Mouse (Mus musculus): Measurements from ENCODE around the gene Cand2.

The Cand2 gene

DNA sequence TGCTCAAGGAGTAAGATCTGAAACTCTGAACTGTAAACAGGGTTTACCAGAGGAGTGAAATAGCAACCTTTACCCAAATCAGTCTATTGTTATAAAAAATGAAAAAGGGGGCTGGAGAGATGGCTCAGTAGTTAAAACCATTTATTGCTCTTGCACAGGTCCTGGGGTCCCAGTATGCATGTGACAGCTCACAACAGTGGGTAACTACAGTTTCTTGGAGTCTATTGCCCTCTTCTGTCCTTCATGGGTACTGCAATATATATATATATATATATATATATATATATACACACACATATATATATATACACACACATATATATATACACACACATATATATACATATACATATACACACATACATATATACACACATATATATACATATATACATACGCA lies 1.7 kb upstream of the Cand2 start:
- peak in 1 of 2 experiments; percentile 20 for DNase-seq (ENCODE audit: low read depth in 2 of 2, low spot score in 2 of 2)

DNA sequence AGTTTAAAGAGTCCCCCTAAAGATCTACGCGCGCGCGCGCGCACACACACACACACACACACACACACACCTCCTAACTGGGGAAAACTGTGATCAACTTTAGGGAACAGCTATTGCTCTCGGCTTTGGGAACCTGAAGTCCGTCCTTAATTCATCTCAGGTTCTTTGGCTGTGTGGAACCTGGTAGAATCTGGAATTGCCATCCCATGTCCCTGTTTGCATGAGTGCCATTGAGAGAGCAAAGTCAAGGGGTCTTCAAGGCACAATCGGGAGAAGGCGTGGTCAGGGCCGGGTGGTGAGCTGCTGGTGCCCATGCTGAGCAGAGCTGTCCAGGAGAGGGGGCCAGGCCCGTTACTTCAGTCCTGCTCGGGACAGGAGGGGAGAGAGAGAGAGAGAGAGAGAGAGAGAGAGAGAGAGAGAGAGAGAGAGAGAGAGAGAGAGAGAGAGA lies 348 bp upstream of the Cand2 start:
- no peak for DNase-seq (ENCODE audit: low read depth in 2 of 2, low spot score in 2 of 2)

DNA sequence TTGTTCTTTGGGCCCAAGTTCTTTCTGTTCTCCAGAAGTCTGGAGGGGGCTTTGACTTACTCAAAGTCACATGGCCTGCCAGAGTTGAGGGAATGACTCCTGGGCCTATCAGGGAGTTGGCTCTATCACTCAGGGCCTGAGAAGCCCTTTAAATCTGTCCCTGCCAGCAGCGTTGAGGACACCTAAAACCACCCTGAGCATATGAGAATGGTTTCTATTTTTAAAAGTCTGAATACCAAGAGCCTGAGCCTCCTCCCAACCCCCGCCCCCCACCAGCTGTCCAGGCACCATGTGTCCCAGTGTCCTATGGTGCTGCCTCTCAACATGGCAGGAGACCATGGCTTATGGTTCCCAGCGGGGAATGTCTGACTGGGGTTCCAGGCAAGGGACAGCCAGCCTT lies 1.5 kb downstream of the Cand2 start:
- no peak for DNase-seq (ENCODE audit: low read depth in 2 of 2, low spot score in 2 of 2)

DNA sequence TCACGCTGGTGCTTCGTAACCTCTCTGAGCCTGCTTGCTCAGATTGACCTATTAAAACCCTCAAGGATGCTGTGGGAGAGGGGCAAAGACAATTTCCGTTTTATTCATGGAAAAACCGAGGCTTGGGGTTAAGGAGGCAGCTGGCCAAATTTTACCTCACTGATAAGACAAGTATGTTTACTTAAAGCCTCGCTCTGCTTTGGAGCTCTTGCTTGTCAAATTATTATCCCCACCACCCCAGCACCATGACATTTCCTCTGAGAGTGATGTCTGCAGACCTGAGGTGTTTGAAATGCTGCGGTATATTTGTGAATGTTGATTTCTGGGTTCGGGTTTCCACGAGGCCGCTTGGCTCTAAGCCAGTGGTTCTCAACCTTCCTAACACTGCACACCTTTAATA lies 2.0 kb downstream of the Cand2 start:
- no peak for DNase-seq (ENCODE audit: low read depth in 2 of 2, low spot score in 2 of 2)

DNA sequence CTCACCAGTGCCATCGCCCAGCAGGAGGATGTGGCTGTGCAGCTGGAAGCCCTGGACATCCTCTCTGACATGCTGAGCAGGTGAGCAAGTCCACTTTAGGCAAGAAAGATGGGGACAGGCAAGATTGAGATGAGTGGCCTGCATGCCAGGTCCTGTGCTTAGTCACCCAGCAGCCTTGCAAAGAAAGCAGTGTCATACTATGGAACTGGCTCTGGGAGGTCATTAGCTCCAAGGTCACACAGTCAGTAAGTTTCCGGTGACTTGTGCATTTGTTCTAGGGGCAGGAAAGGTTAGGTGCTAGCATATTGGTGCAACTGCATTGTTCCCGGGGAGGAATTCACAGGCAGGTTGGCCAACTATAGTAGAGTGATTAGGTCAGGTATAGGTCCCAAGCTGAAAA lies 8.4 kb downstream of the Cand2 start:
- DNase-seq (ENCODE audit: low read depth in 2 of 2, low spot score in 2 of 2): no peak

DNA sequence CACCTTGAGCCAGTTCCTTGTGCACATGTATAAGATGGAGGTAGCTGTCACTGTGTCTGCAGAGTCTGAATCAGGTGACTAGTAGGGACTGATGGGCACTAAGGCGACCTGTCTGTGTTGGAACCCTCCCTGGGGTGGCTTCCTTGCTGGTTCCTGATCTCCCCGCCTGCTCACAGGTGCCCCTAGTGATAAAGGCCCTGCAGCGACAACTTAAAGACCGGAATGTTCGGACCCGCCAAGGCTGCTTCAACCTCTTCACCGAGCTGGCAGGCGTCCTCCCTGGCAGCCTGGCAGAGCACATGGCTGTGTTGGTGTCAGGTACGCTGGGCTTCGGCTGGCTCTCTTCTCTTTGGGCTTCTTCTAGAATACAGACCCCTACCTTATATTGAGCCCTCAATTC lies 16.7 kb downstream of the Cand2 start:
- no peak for DNase-seq (ENCODE audit: low read depth in 2 of 2, low spot score in 2 of 2)

DNA sequence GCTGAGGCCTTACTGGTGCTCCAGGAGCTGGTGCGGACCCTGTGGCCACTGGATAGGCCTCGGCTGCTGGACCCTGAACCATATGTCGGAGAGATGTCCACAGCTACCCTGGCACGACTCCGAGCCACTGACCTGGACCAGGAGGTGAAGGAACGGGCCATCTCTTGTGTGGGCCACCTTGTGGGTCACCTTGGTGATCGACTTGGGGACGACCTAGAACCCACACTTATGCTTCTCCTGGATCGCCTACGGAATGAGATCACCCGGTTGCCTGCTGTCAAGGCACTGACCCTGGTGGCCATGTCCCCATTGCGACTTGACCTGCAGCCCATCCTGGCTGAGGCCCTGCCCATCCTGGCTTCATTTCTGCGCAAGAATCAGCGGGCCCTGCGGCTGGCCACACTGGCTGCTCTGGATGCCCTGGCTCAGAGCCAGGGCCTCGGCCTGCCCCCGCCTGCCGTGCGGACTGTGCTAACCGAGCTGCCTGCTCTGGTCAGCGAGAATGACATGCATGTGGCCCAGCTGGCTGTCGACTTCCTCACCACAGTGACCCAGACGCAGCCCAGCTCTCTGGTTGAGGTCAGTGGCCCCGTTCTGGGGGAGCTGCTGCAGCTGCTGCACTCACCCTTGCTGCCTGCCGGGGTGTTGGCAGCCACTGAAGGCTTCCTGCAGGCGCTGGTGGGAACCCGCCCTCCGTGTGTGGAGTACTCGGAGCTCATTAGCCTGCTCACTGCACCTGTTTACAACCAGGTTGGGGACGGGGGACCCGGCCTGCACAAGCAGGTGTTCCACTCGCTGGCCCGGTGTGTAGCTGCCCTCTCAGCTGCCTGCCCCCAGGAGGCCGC lies 17.7 kb downstream of the Cand2 start:
- DNase-seq (ENCODE audit: low read depth in 2 of 2, low spot score in 2 of 2): peak in 1 of 2 experiments; percentile 34

DNA sequence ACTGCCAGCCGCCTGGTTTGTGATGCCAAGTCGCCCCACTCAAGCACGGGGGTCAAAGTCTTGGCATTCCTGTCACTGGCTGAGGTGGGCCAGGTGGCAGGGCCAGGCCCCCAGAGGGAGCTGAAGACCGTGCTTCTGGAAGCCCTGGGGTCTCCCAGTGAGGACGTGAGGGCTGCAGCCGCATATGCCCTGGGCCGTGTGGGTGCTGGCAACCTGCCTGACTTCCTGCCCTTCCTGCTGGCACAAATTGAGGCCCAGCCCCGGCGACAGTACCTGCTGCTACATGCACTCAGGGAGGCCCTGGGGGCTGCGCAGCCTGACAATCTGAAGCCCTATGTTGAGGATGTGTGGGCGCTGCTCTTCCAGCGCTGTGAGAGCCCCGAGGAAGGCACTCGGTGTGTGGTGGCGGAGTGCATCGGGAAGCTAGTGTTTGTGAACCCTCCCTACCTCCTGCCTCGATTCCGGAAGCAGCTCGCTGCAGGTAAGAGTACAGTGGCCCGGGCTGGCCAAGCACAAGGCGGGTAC lies 18.4 kb downstream of the Cand2 start:
- DNase-seq (ENCODE audit: low read depth in 2 of 2, low spot score in 2 of 2): peak in 1 of 2 experiments; percentile 37

DNA sequence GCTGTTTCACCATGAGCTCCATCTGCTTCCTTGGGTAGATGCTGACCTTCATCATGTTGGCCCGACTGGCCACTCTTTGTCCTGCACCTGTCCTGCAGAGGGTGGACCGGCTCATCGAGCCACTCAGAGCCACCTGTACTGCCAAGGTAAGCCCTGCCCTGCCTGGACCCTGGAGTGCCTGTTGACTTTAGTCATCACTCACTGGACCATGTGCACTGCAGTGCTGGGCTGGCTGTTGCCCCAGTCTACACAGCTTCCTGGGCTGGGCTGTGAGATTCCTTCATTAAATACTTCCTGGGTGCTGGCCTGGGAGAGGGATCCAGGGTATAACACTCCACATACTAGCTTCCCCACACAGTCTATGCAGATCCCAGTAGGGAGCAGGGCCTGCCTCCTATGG lies 27.5 kb downstream of the Cand2 start:
- DNase-seq (ENCODE audit: low read depth in 2 of 2, low spot score in 2 of 2): no peak

DNA sequence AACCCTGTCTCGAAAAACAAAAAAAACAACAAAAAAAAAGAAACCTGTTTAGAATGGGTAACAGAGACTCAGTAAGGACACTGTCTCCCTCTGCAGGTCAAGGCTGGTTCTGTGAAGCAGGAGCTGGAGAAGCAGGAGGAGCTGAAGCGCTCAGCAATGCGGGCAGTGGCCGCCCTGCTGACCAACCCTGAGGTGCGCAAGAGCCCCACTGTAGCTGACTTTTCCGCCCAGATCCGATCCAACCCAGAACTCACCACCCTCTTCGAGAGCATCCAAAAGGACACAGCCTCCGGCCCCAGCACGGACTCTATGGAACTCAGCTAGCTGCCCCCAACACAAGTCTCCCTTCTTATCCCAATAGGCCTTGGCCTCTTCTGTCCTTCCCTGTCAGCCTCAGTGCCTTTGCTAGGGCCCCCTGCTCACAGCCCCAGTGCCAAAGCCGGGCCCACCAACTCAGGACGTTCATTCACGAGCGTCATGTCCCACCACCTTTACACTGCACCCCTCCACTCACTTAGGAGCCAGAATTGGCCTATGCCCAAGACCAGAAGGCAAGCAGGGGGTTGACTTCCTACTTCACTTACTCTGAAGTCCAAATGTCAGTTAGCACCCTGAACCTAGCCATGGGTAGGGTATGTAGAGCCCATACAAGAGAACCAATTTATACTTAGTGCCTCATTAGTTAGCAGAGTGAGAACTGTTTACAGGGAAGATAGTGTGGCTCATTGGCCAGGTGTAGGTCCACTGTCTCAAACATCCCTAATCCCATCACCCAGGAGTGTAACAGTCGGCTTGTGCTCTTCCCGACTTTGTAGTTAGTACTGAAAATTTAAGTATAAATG lies 29.4 kb downstream of the Cand2 start:
- peak; percentile 34 to 56 for DNase-seq (ENCODE audit: low read depth in 2 of 2, low spot score in 2 of 2)

DNA sequence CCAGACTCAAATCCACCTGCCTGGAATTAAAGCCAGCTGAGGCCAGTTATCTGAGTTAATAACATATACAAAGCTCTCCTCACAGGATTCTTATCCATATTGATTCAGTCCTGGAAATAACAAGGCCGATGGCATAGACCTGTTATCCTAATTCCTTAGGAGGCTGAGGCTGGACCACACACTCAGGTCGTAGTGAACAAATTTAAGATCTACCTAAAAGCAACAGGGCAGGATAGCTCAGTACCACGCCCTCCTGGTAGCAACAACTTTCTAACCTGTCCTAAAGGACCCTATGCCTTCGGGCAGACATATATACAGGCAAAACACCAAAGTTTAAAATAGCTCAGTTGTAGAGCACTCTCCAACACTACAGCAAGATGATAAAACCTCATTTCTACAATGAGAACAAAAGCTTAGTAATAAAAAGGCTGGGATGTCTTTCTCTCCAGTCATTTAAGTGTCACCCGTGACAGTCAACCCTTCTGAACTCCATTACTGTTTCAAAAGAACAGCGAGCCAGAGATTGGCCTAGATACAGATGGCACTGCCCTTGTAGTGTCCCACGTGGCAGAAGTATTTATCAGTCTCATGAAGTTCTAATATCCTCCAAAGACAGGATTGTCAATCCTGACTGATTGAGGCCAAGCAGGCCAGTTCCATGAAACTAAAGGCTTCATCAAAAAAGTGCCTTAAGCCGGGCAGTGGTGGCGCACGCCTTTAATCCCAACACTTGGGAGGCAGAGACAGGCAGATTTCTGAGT lies 30.3 kb downstream of the Cand2 start:
- no peak for DNase-seq (ENCODE audit: low read depth in 2 of 2, low spot score in 2 of 2)

DNA sequence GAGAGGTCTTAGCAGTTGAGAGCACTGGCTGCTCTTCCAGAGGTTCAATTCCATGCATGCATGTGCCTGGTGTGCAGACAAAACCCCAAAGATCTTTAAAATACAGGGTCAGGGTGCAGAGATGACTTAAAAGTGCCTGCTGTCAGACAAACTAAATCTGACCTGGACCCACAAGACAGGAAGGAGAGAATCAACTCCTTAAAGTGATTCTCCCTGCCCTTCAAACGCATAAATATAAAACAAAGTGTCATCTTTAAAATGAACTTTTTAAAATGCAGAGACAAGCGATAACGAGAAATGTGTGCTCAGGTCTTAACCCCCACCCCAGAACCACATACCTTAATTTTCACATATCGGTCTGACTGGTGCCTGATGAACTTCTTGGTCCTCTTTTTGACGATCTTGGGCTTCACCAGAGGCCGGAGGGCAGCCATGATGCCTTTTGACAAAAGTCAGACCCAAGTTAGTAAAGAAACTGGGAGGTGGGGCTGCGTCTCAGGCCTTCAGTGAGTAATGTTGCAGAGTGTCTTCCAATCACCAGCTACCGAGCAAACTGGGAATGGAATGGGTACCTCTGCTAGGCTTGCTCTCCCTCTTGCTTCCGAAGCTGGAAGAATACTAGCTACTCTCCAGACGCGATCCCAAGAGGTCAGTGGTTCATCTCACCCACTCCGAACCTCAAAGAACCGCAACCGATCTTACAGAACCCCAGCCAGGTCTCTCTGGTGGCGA lies 33.3 kb downstream of the Cand2 start:
- no peak for DNase-seq (ENCODE audit: low read depth in 2 of 2, low spot score in 2 of 2)

DNA sequence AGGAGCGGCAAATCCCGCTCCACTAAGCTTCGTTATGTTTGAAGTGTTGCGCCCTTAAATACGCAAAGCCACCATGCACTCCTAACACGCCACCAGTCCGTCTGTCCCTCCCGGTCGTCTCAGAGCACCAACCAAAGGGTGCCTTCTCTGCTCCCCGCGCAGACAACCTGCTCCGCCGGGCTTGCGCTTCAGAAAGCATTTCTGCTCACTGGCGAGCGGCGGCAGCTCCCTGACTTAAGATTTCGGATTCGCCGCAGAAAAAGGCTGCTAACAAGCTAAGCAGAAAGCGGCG lies 33.8 kb downstream of the Cand2 start:
- DNase-seq (ENCODE audit: low read depth in 2 of 2, low spot score in 2 of 2): no peak

DNA sequence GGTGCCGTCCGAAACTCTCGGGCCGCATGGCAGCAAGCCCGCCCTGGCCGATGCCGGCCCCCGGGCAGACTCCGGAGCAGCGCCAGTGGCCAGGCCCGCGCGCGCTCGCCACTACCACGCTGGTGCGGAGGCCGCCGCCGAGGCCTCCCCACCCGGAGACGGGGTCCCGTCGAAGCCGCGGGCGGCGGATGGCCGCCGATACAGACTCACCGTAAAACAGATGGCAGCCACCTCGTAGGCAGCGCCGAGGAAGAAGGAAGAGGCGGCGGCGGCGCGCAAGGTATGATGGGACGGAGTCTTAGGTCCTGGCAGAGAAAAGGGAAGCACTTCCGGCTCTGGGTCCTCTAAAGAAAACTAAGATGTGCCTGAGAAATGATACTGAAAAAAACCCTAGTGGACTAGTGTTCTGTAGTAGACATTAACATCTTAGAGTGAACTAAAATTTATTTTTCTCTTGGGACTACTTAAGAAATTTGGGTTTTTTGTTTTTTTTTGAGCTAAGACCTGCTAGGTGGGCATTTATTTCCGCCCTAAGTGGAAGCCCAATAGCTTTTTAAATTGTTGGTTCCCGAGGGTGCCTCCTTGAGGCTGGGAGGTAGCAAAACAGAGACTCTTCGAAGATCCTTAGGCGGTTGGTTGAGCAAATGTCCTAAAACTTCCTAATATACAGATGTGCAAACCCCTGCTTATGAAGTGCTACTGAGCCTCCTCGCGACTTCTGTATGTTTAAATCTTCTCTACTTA lies 34.3 kb downstream of the Cand2 start, which contains the start of gene Rpl32:
Gene Rpl32 (minus strand): TSS at position 260 of the 744 bp plus-strand sequence.
- DNase-seq (ENCODE audit: low read depth in 2 of 2, low spot score in 2 of 2): peak; percentile 86 to 87

DNA sequence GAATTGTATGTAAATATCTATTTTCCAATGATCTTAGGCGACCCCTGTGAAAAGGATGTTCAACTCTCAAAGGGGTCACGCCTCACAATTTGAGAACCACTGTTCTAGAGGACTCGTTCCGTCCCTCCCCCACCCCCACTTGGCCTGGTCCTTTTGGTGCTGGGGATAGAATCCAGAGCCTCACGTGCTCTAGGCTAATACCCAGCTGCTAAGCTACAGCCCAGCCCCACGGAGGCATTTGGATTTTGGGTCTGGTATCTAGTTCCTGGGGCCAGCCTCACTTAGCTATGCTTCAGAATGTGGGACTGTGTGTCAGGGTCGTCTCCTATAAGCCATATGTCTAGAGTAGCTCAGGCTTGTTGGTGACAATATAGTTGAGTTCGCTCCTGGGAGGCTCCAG lies 37.3 kb downstream of the Cand2 start:
- no peak for DNase-seq (ENCODE audit: low read depth in 2 of 2, low spot score in 2 of 2)

DNA sequence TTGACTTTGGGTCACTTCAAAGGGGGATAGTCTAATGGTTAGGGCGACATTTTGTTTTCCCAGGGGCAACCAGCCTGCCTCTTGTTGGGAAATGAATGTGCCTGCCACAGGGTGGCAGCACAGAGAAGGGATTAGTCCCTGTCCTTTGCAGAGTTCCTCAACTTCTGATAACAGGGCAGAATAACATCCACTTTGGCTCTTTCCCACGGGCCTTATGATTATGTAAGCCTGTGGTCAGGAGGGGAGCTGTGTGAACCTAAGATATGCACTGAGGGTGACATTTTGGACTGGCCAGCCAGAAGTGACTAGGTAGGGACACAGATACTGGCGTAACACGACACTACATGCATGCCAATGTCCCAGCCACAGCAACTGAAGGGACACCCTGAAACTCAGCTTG lies 39.8 kb downstream of the Cand2 start:
- no peak for DNase-seq (ENCODE audit: low read depth in 2 of 2, low spot score in 2 of 2)

DNA sequence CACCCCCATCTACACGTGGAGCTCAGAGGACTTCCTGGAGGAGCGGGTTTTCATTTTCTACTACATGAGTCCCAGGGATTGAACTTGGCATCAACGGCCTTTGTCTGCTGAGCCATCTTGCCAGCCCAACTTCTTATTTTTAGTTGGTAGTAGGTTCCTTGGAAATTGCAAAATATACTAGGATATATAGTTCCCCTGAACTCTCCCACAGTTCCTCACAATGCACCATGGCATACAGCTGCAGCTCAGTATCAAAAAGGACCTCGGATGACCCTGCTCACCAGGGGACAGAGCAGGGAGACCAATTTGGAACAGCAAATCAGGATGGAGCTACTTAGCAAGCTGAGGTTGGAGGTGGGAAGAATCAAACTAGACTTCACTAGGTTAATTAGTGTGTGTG lies 40.7 kb downstream of the Cand2 start:
- no peak for DNase-seq (ENCODE audit: low read depth in 2 of 2, low spot score in 2 of 2)

DNA sequence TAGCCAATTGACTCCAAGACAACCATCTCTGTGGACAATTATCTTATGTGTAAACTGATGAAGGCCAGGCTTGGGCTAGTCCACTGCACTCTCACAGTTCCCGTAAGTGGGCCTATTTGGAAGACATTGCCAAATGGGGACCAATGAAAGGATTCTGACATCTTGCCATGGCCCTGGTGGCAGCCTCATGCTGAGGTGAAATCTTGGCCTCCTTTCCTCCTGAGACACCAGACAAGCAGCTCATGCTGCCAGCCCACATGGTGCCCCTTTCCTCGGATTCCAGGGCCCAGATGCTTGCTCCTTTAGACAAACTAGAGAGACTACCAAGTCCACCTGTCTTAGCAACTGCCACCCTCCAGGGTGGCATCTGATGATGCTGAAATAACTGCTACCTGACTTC lies 43.8 kb downstream of the Cand2 start:
- no peak for DNase-seq (ENCODE audit: low read depth in 2 of 2, low spot score in 2 of 2)

DNA sequence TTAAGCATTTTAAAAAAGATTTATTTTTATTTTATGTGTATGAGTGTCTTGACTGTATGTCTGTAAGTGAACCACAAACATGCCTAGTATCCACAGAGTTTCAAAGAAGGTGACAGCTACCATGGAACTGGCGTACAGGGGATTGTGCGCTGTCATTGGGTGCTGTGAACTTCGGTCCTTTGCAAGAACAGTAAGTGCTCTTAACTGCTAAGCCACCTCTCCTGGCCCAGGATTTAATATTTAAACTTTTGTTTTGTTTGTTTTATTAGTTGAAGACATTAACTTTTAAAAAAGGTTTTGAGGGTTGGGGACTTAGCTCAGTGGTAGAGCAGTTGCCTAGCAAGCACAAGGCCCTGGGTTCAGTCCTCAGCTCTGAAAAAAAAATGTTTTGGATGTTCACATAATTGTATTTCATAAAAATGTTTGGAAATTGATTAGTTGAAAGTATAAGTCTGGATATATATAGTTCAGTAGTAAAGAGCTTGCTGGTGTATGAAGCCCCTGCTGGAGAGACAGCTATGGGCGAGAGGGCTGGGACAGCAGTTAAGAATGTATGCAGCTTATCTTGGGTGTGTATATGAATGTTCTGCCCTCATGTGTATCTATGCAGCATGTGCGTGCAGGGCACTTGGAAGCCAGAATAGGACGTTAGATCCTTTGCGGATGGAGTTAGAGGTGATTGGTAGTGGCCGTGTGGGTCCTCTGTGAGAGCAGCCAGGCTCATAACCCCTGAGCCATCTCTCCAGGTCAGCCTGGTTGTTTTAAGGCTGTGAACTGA lies 47.1 kb downstream of the Cand2 start:
- no peak for DNase-seq (ENCODE audit: low read depth in 2 of 2, low spot score in 2 of 2)
